In the genomic region with DNA sequence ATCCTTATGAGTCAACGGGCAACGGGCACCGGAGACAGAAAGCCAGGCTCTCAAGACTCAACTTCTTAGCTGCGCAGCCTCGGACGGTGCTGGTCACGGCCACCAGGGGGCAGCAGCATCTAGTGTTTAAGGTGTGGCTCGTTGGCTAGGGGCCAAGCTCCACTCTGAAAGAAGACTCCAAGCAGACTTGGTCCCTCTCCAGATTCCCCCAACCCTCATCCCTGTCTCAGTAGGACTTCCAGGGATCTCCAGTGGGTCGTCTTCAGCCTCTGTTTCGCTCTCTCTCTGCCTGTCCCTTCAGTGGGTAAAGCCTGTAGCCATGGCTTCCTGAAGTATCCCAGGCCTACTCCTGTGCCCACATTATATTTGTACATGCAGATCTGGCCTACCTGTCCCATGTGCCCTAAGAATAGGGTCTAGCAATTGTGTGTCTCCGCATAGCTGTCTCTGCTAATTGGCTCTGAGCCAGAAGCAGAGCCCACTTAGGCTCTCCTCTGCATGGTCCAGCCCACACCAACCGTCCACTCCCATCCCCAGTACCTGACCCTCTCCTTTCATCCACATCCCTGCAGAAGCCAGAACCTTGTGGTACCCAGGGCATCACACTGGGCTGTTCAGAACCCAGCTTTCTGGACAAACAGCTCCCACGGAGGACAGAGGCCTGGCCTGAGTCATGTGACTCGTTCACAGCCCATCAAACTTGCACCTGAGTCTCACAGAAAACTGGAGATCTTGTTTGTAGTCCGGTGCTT, we compare ENCODE assay signal across 8 mouse cellular contexts. TPM values are rescaled to one million over a fixed set of nuclear protein-coding genes. Genes with fewer than 3 reads are reported as not detected.
DNase-seq lines count a peak whose midpoint lies in the region; ATAC-seq lines count a peak whose summit lies in the region.

No protein-coding gene starts in this region.

- H3K9me3 ChIP-seq in hindbrain, embryonic 14.5 days (ENCODE audit: control insufficient read depth, low read length): no peaks in the 10 kb centered on the region

- peaks cover 22% of the 10 kb centered on the region; the same call in 1 of the 2 replicates for H3K4me1 ChIP-seq in hindbrain, embryonic 14.5 days (replicated peaks; ENCODE audit: control insufficient read depth, insufficient read depth, low read length)

- no peak overlapping the region for H3K9ac ChIP-seq in hindbrain, embryonic 14.5 days

- no peak overlapping the region for H3K4me3 ChIP-seq in hindbrain, embryonic 14.5 days (replicated peaks; ENCODE audit: low read length)

- no peaks in the 10 kb centered on the region for H3K27me3 ChIP-seq in hindbrain, embryonic 14.5 days (ENCODE audit: control insufficient read depth, insufficient read depth, low read length)

- 37% methylated on average over 15 of the region's 15 CpGs for WGBS in hindbrain, embryonic 14.5 days

- ATAC-seq in hindbrain, embryonic 14.5 days (ENCODE audit: low FRiP score): peak; percentile 7; the same call in 1 of the 2 replicates

- no peak overlapping the region for H3K27ac ChIP-seq in hindbrain, embryonic 14.5 days

- DNase-seq in R1 (ENCODE audit: low read depth, low spot score): peak; percentile 86
- DNase-seq in cerebellum, adult 9-11 months: peak; percentile 87
- DNase-seq in frontal cortex, postnatal 36 days (ENCODE audit: low spot score in 2 of 2): peak; percentile 90 to 93
- peak; percentile 90 for DNase-seq in hindbrain, embryonic 14.5 days (ENCODE audit: low spot score)
- DNase-seq in layer of hippocampus, postnatal 36 days: peak; percentile 83 to 84
- peak; percentile 95 for DNase-seq in lung, postnatal 36 days
- peak; percentile 74 for DNase-seq in retina, postnatal 7 days (ENCODE audit: low read depth, low spot score)
- peak; percentile 95 for DNase-seq in thymus, postnatal 4 days

- peaks cover 25% of the 10 kb centered on the region for H3K36me3 ChIP-seq in hindbrain, embryonic 14.5 days (replicated peaks; ENCODE audit: control insufficient read depth, insufficient read depth)

- no peak overlapping the region for H3K4me2 ChIP-seq in hindbrain, embryonic 14.5 days (replicated peaks)

RNA-seq across cellular contexts. Expression of a gene that starts 9.8 kb away (rescaled TPM):
- polyA plus RNA-seq in hindbrain, embryonic 14.5 days (2014; fragmentation: Nextera tagmentation; extraction: Ambion mirVana): 143 and 144 TPM in 2 replicates
- total RNA-seq in layer of hippocampus, postnatal 36 days (2021): 10 to 100 TPM; 70.4 to 71.1 TPM
